Mouse (Mus musculus) intestine, embryonic 16.5 days (tissue): ENCODE measurements around the gene Qrich2. TPM values are rescaled to one million over a fixed set of nuclear protein-coding genes. Genes with fewer than 3 reads are reported as not detected.

Experiments used
- ATAC-seq: fragments of 200-750 bp; cut with Nextera tagmentation; 2 replicates; pipeline ENCODE4 v1.8.0; 2017; ENCODE audit warnings: moderate TSS enrichment, moderate library complexity
- H3K27ac ChIP-seq: fragments of 300-500 bp; sonication (generic); 2 replicates; pipeline ENCODE4 v1.5.1; 2014; ENCODE audit warnings: mild to moderate bottlenecking, low read length
- H3K27me3 ChIP-seq: fragments of 300-500 bp; sonication (generic); replicated peaks from 2 replicates; pipeline ENCODE4 v1.6.1; 2014; ENCODE audit warnings: low read length, control low read depth, mixed read lengths; ENCODE audit not compliant: control insufficient read depth, insufficient read depth
- H3K36me3 ChIP-seq: fragments of 300-500 bp; sonication (generic); 2 replicates; pipeline ENCODE4 v1.6.1; 2014; ENCODE audit warnings: low read length, control low read depth; ENCODE audit not compliant: control insufficient read depth, insufficient read depth
- H3K4me1 ChIP-seq: fragments of 300-500 bp; sonication (generic); 2 replicates; pipeline ENCODE4 v1.6.1; 2014; ENCODE audit warnings: low read length, control low read depth, mixed read lengths; ENCODE audit not compliant: control insufficient read depth, insufficient read depth
- H3K4me2 ChIP-seq: fragments of 300-500 bp; sonication (generic); 2 replicates; pipeline ENCODE4 v1.6.1; 2014; ENCODE audit warnings: low read depth, low read length, control low read depth
- H3K4me3 ChIP-seq: fragments of 300-500 bp; sonication (generic); 2 replicates; pipeline ENCODE4 v1.5.1; 2014; ENCODE audit warnings: mild to moderate bottlenecking, low read length
- H3K9ac ChIP-seq: fragments of 300-500 bp; sonication (generic); 2 replicates; pipeline ENCODE4 v1.6.1; 2014; ENCODE audit warnings: low read depth, low read length
- H3K9me3 ChIP-seq: fragments of 300-500 bp; sonication (generic); 2 replicates; pipeline ENCODE4 v1.6.1; 2016; ENCODE audit warnings: low read length, control low read depth; ENCODE audit not compliant: control insufficient read depth
- WGBS: fragments of 180-500 bp; shearing (Covaris S2); extraction: QIAGEN DNeasy Blood & Tissue Kit; methylation state at CpG from one replicate; pipeline ENCODE4 v1.1.7; 2014; 5-methylcytosine and 5-hydroxymethylcytosine counted together
- polyA plus RNA-seq: library from polyadenylated mRNA; unstranded; fragments of >200 nt; fragmentation: Nextera tagmentation; extraction: Ambion mirVana; gene quantifications from 2 replicates; pipeline ENCODE4 v1.2.1, GENCODE M21; 2015

Qrich2 gene
- polyA plus RNA-seq, 1 experiment from 2014 or later: 0.39 TPM

GRCm38 (mm10) chr11:116491338-116491737, 25.3 kb upstream of the Qrich2 start:
- H3K4me2 ChIP-seq: peak overlapping the region; percentile 59; the same call in 1 of the 2 replicates
- H3K36me3 ChIP-seq: peaks cover 1% of the 10 kb centered on the region; the same call in 1 of the 2 replicates
- H3K9me3 ChIP-seq: no peaks in the 10 kb centered on the region
- WGBS: 56% methylated on average over 6 of the region's 6 CpGs
- H3K9ac ChIP-seq: no peak overlapping the region
- peaks cover 26% of the 10 kb centered on the region for H3K4me1 ChIP-seq
- no peak for ATAC-seq
- H3K4me3 ChIP-seq: no peak overlapping the region
- no peaks in the 10 kb centered on the region for H3K27me3 ChIP-seq
- H3K27ac ChIP-seq: peak overlapping the region; percentile 93

DNA sequence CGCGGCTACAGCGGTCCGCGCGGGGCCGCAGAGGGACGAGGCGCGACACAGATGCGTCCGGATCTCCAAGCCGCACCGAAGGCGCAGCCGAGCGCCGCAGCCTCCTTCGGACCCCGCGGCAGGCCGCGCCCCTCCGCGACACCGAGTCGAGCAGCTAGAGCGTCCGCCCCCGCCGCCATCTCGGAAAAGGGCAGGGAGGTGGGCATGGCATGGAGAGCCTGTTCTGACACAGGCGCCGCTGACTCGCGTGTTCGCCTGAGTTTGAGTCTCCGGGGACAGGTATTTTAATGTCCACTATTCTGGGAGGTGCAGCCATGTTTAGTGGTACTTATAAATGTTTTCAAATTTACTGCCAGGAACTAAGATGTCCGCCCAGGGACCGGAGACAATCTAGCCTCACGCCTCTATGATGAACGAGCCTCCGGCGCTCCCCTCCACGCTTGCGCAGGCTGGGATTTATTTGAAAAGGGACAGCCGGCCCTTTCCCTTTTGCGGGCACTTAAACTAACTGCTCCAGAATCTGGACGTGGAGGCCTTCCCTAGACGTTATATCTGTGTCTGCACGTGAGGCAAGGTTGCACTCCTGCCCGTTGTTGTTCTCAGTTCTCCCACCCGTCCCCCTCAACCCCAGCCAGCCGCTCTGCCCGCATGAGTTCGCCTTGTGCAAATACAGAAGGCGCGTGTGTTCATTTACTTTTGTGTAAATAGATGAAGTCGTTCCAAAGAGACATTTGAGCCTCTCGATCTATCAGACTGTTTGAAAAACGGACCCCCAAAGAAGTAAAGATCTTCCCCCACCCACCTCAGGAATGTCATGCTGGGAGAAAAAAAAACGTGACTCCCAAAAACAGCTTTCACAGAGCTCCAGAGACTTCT, 24.4 kb upstream of the Qrich2 start:
- Histone ChIP-seq H3K9ac (peak overlapping the region; percentile 97), H3K4me3 (peak overlapping the region; percentile 90), H3K9me3 (no peaks in the 10 kb centered on the region), H3K27me3 (no peaks in the 10 kb centered on the region), H3K4me2 (peak overlapping the region; percentile 59), H3K4me1 (peaks cover 26% of the 10 kb centered on the region), H3K27ac (peak overlapping the region; percentile 93), H3K36me3 (peaks cover 5% of the 10 kb centered on the region; the same call in 1 of the 2 replicates)
- under 1% methylated on average over 62 of the region's 62 CpGs for WGBS
- ATAC-seq: peak; percentile 87

GRCm38 (mm10) chr11:116489771-116490231, 23.8 kb upstream of the Qrich2 start:
- no peaks in the 10 kb centered on the region for H3K27me3 ChIP-seq
- H3K4me2 ChIP-seq: peak overlapping the region; percentile 59
- H3K9ac ChIP-seq: peak overlapping the region; percentile 97
- H3K27ac ChIP-seq: peak overlapping the region; percentile 93
- H3K9me3 ChIP-seq: no peaks in the 10 kb centered on the region
- WGBS: under 1% methylated on average over 39 of the region's 39 CpGs
- peaks cover 20% of the 10 kb centered on the region for H3K4me1 ChIP-seq
- peaks cover 9% of the 10 kb centered on the region; the same call in 1 of the 2 replicates for H3K36me3 ChIP-seq
- ATAC-seq: peak; percentile 28
- H3K4me3 ChIP-seq: peak overlapping the region; percentile 90

DNA sequence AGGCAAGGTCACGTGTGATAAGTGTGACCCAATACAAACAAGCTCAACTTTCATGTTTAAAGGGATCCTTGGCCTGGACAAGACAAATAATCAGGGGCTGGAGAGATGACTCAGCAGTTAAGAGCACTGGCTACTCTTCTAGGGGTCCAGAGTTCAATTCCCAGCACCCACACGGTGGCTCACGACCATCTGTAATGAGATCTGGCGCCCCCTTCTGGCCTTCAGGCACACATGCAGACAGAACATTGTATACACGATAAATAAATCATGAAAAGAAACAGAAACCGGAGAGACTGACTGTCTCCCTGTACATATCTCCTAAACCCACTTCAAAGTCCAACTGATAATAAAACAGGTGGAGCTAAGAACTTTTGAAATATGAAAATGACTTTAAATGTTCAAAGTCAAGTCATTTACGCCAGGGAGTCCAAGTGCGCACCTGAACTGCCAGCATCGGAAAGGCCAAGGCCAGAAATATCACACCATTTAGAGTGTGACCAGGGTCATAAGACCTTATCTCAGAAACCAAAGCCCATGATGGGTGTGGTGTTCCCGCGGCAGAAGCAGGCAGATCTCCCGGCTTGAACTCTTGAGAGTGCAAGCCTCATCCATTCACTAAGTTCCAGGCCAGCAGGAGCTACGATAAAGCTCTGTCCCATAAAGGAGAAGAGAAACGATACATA, 22.8 kb upstream of the Qrich2 start:
- Histone ChIP-seq H3K27ac (peak overlapping the region; percentile 93), H3K27me3 (no peaks in the 10 kb centered on the region), H3K4me3 (peak overlapping the region; percentile 90), H3K9me3 (no peaks in the 10 kb centered on the region), H3K36me3 (peaks cover 12% of the 10 kb centered on the region; the same call in 1 of the 2 replicates), H3K4me2 (peak overlapping the region; percentile 59), H3K9ac (peak overlapping the region; percentile 97), H3K4me1 (peaks cover 20% of the 10 kb centered on the region)
- whole genome bisulfite sequencing: 56% methylated on average over 14 of the region's 14 CpGs
- no peak for ATAC-seq

- Histone ChIP-seq H3K27ac (no peak overlapping the region), H3K4me3 (no peak overlapping the region), H3K4me2 (no peak overlapping the region), H3K9ac (no peak overlapping the region), H3K27me3 (no peaks in the 10 kb centered on the region), H3K9me3 (no peaks in the 10 kb centered on the region), H3K36me3 (peaks cover 12% of the 10 kb centered on the region; the same call in 1 of the 2 replicates), H3K4me1 (peaks cover 16% of the 10 kb centered on the region)
- ATAC-seq: no peak
These were observed 22.2 kb upstream of the Qrich2 start for GRCm38 (mm10) chr11:116488207-116488606.

DNA sequence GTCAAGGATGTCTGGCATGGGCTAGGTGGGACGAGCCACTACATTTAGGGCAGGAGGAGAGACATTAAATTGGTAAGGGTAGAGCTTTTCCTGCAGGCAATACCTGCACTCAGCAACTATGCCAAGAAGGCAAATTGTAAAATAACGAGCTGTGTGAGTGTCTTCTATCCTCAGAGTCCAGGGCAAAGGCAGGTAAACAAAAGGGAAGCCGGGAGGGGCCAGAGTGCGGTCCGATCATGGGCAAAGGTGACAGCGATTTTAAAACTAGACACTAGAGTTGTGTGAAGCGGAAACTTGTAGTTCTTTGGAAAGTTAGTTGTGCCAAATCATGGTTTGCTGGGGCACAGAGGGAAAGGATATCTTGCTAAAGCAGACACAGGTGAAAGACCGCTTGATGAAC, 18.2 kb upstream of the Qrich2 start:
- Histone ChIP-seq H3K27me3 (no peaks in the 10 kb centered on the region), H3K9me3 (no peaks in the 10 kb centered on the region), H3K27ac (no peak overlapping the region), H3K4me3 (no peak overlapping the region), H3K9ac (no peak overlapping the region), H3K4me1 (0 out of 2 replicates have a peak, but pooled peaks cover 3% of the 10 kb centered on the region), H3K4me2 (no peak overlapping the region), H3K36me3 (peaks cover 35% of the 10 kb centered on the region)
- no peak for ATAC-seq
- WGBS: 79% methylated on average over 8 of the region's 8 CpGs

DNA sequence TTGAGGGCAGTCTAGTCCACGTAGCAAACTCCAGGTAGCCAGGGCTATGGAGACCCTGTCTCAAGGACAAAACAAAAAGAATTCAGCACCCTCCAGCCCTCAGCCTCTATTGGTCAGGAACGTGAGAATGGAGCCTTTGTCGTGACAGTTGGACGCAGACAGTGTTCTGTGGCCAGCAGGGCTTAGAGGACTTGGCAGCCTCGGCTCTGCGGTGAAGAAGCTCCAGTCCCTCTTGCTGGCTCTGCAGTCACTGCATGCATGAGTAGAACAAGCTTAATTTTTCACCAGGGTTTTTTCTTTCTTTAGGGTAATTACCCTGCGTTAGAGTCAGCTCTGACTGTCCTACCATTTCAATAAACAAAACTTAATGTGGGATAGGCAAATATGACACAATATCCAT, 15.7 kb upstream of the Qrich2 start:
- no peak overlapping the region for H3K27ac ChIP-seq
- H3K27me3 ChIP-seq: no peaks in the 10 kb centered on the region
- H3K4me3 ChIP-seq: no peak overlapping the region
- peaks cover 48% of the 10 kb centered on the region for H3K36me3 ChIP-seq
- H3K9me3 ChIP-seq: no peaks in the 10 kb centered on the region
- no peak for ATAC-seq
- H3K9ac ChIP-seq: no peak overlapping the region
- H3K4me2 ChIP-seq: no peak overlapping the region
- no peaks in the 10 kb centered on the region for H3K4me1 ChIP-seq
- WGBS: 84% methylated on average over 7 of the region's 7 CpGs

- 97% methylated on average over 8 of the region's 8 CpGs for WGBS
- ATAC-seq: no peak
- no peaks in the 10 kb centered on the region for H3K4me1 ChIP-seq
These were observed 14.9 kb upstream of the Qrich2 start for GRCm38 (mm10) chr11:116480975-116481374.

DNA sequence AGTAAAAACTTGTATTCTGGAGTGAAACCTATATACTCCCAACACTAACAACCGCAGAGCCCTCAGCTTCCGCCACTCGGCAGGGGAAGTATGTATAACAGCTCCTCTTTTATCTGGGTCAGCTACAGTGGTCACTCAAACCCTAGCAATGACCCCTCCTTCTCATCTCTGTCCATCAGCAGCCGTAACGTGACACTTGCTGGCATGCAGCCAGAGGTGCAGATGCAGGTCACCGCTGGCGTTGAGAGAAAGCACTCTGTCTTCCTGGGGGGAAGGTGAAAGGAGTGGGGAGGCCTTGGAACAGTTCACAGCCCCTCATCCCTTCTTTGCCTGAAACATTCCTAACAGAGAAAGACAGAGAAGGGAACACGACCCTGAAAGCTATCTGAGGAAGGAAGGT, 13.8 kb upstream of the Qrich2 start:
- no peak overlapping the region for H3K4me3 ChIP-seq
- H3K9ac ChIP-seq: no peak overlapping the region
- H3K4me2 ChIP-seq: no peak overlapping the region
- 51% methylated on average over 8 of the region's 8 CpGs for WGBS
- no peaks in the 10 kb centered on the region for H3K9me3 ChIP-seq
- no peak for ATAC-seq
- no peak overlapping the region for H3K27ac ChIP-seq
- no peaks in the 10 kb centered on the region for H3K27me3 ChIP-seq
- H3K4me1 ChIP-seq: no peaks in the 10 kb centered on the region
- peaks cover 43% of the 10 kb centered on the region for H3K36me3 ChIP-seq

More at GRCm38 (mm10) chr11:116480975-116481374, 14.9 kb upstream of the Qrich2 start:
- Histone ChIP-seq H3K4me3 (no peak overlapping the region), H3K36me3 (peaks cover 48% of the 10 kb centered on the region), H3K9me3 (no peaks in the 10 kb centered on the region), H3K27me3 (no peaks in the 10 kb centered on the region), H3K9ac (no peak overlapping the region), H3K27ac (no peak overlapping the region), H3K4me2 (no peak overlapping the region)
